Mouse (Mus musculus) megakaryocyte, embryonic 14.5 days (primary cell): ENCODE results near the gene Plcl1.

Experiments used
- FLI1 ChIP-seq: IDR thresholded peaks from 2 replicates; pipeline ENCODE4 v1.6.1; 2012; ENCODE audit warnings: low read length, inconsistent platforms, mixed read lengths
- GATA1 ChIP-seq: IDR thresholded peaks from 3 replicates; pipeline ENCODE4 v1.6.1; 2012; ENCODE audit warnings: mixed read lengths, low read length, inconsistent platforms, borderline replicate concordance

GRCm38 (mm10) chr1:55581752-55582151 is 176.0 kb downstream of the Plcl1 start:
- no peak for TF ChIP-seq GATA1
- no peak for TF ChIP-seq FLI1
